Mouse (Mus musculus) left cerebral cortex, adult 9 months (tissue): ENCODE measurements at regions not wholly inside any gene's neighbourhood (a gene's known extent, or its start where the extent isn't known, plus 50 kb on each side); places are given as distances from the start of the nearest gene placed in this dataset.
"Not testable (repeated sequence)": the region's sequence is repeated elsewhere in the genome, so short reads cannot be mapped to it uniquely, and the experiment has no call there.

Experiments
- DNase-seq, 2 experiments: peaks; one replicate each; pipeline ENCODE4 v3.0.0; 2022; ENCODE audit warnings: low spot score in 2 of 2

DNA sequence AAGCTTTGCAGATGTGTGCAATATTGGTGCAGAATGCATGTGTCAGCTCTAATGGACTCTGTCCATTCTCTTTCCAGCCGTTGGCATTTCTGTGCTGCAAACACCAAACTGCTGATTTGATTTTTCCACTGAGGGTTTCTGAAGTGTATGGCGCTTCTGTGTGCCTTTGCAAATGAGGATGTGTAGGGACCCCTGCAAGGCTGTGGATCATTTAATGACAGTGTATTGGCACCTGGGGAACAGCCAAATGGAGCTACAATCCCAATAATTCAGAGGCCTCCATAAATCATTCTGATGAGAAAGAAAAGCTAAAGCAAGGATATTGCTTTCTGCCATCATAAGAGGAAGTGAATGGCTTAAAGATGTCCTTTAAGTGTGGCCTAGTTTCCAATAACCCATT, 305.9 kb upstream of the Pkdcc start:
- no peak for DNase-seq

DNA sequence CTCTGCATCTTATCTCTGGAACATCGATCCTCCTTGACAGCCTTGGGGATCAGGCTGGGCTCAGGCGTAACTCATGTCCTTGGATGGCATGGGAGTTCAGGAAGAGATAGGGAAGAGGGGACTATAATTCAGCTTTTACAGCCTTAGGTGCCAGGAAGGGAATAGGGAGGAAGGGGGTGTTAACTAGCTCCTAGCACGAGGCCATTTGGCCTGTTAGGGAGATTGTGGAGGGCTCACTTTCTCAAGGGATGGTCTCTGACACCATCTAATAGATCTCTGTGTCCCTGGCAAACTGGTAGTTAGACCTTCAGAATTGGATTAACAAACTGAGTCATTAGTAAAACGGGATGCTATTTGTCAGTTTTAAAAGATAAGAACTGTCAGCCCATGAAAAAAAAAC, 292.1 kb upstream of the Pkdcc start:
- DNase-seq: not testable (repeated sequence)

DNA sequence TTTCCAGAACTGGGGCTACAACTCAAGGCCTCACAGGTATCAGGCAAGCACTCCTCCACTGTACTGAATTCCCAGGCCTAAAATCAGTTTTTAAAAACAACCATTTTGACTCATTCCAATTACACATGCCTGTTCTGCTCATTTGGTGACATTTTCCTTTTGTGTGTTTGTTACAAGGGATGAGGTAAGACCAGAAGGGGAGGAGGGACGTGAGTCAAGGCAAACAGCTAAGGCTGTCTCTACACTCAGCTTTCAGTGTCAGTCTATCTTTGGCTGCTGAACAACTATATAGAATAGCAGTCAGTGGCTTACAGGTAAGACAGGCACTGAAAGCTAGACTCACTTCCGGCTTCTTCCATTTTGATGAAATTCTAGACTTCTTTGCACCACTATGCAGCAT, 289.3 kb upstream of the Pkdcc start:
- DNase-seq: no peak

DNA sequence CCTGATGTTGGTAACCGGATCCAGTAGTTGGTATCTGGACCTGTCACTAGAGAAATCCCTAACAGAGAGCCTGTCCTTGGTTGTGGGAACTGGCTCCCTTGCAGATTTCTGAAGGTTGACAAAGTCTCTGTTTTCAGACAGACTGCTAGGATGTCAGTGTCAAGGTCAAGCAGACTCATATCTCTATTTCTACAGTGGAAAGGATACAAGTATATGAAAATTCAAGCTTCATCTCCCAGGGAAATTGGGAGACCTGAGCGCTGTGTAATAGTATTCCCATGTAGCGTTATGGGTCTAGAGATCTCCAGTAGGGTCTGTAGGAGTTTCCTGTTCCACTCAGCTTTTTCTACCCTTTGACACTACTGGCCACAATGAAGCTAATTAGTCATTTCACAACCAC, 287.4 kb upstream of the Pkdcc start:
- no peak for DNase-seq

DNA sequence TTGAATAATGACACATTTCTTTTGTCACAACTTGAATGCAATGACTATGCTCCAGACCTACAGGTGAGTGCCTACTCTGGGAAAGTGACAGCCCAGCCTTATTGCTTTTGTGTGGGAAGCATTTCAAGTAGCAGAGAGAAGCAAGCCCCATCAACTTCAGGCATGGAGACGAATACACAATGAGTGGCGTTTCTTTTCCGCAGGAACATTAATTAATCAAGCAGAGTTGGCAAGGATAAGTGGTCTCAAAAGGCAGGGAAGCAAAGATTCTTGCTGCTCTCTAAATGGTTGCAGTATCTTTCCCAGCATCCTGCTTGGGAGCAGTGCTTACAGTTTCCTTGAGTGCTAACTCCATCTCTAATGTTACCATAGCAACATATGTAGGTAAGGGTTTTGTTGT, 285.6 kb upstream of the Pkdcc start:
- no peak for DNase-seq

DNA sequence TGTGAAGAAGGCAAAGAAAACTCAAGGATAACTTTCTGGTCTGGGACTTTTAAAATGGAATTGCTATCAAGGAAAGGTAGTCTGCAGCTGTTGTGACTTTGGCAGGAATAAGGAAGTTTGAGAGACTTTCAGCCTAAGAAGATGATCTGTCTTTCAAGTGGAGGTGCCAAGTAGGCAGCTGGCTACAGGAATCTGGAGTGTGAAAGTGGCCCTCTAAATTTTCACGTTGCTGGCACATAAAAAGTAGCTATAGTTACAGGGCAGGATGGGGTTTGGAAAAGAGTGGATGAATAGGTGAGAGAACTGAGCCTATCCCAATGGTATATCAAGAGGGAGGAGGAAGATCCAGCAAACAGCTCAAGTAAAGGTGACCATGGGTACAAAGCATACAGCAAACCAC, 284.4 kb upstream of the Pkdcc start:
- peak in 1 of 2 experiments; percentile 61 for DNase-seq

DNA sequence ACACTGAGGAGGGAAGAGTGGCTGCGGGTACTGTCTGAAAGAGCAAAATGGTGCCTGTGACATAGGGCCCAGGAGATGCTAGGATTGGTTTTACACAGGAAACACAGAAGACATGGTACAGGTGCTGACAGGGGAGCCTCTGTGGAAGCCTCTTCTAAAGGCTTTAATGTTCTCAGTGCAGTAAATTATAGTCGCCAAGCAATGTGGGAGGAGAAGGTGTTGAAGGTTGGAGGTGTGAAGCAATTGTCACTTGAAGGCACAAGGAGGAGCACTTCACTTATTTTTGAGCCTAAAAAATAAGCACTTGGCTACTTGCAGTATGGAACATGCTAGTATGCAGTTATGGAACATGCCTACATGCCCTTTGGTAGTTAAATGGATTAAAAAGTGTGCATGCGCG, 283.6 kb upstream of the Pkdcc start:
- DNase-seq: peak in 1 of 2 experiments; percentile 25

DNA sequence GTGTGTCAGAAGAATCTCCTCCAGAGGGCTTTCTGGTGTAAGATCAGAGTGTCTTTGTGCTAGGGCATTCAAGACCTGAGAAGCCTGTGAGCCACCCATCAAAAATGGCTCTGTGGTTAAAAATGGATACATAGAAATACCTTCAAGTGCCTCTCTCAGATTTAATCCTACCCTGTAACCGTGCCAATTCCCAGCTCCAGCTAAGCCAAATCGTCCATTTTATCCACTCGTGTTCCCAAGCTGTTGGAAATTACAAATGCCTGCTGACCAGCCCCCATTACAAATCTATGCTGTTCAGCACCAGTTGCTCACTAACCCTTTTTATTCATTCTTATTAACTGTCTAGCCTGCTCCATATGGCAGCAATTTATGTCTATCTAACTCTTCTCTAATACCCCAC, 278.3 kb upstream of the Pkdcc start:
- no peak for DNase-seq

DNA sequence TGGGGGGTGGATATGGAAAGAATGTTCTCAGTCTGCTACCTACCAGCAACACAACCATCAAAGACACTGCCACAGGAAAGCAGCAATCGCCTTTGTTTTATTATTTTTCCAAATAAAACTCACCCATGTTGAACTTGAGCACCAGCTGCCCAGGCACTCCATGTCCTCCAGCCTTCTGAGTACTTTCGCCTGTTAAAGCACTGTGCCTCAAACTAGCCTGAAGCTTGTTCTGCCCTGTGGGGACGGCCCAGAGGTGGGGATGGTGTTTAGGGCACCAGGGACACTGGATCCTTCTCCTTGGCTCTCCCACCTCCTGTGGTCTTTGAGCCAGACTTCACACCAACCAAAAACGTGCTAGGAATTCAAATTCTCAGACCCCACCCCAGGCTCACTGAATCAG, 269.0 kb upstream of the Pkdcc start:
- DNase-seq: no peak

DNA sequence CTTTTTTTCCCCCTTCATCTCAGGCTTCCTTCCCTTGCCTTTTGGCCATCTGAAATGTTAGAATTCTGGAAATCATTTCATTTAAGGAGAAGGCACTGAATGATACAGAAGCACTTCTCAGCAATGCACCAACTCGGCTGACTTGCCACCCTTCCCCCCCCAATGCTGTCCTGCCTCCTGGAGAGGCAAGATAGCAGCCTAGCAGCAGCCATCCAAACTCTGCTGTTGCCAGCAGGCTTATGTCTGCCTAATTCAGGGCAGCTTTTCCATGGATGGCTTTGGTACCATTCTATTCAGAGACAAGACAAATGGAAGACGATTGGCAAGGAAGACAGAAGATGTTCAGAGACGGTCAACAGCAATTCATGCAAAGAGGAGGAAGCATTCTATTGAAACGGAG, 265.3 kb upstream of the Pkdcc start:
- DNase-seq: no peak

DNA sequence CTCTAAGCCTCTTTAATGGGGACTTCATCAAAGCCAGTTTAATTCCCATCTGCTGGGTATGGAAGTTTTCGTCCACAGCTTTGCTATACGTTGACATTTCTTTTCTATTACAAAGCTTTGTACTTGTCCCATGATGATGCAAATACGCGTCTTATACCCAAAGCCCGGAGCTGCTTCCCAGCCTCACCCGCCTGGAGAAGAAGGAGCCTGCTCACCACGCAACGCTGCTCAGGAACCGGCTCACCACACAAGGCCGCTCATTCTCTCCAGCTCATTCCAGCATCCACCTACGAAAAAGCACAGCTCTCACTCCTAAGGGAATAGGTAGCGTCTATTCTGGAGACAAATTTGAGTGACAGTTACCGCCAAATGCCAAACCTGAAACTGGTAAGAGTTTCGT, 264.8 kb upstream of the Pkdcc start:
- no peak for DNase-seq

DNA sequence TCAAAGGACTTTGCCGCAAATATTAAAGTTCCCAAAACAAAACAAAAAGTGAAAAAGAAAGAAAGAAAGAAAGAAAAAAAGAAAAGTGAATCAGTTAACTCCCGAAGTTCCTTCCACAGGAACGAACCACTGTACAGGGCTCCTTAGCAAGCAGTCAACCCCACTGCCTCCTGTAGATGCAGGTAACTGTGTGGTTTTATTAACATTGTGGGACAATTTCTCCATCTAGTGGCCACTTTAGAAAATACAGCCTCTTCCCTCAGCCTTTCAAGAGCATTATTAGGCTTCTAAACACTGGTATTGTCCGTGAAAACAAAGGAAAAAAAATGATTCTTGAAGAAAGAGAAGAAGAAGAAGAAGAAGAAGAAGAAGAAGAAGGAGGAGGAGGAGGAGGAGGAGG, 257.7 kb upstream of the Pkdcc start:
- DNase-seq: peak in 1 of 2 experiments; percentile 47

DNA sequence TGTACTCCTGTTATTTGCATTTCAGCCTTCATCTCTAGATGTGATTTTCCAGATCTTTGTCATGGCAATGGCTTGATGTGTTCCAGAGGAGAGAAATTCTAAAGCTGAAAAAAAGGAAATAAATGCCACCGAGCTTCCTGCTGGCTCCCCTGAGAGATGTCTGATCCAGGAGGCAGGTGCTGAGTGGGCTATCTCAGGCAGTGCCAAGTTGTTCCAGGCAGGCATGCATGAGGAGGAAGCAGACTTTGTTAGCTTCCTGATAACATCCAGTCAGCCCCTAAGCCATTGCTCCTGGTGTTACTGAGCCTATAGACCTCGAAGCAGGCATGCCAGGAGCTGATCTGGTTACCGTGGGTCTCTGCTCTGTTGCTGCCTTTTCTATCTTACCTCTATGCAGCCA, 251.7 kb upstream of the Pkdcc start:
- peak in 1 of 2 experiments; percentile 12 for DNase-seq

DNA sequence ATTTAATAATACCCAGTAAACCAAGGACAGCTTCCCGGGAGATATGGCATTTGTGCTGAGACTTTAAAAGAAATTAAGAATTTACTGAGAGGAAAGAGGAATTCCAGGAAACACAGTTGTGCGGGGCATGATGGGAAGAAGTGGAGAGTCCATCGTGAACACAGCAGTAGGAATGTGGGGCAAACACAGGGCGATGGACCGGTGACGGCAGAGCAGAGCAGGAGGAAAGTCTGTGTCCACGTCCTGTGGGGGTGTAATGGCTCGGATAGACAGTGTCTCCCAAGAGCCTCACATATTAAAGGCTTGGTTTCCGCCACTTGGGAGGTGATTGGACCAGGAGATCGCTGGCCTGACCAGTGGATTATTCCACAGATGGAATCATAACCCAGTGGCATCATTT, 215.4 kb upstream of the Pkdcc start:
- DNase-seq: no peak

DNA sequence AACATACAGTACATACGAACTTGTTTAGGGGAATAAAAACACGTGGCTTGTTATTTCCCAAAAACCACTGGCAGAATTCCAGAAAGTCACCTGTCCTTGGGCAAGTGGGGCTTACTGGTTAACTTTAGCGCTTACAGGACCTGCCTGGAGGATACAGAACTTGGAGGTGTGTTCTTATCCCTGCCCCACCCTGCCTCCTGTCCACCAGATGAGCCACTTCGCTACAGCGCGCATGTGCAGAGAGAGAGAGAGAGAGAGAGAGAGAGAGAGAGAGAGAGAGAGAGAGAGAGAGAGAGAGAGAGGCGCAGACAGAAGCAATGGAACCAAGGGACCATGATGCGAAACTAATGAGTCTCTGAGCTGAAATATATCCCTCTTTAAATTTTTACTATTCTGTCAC, 214.7 kb upstream of the Pkdcc start:
- no peak for DNase-seq

DNA sequence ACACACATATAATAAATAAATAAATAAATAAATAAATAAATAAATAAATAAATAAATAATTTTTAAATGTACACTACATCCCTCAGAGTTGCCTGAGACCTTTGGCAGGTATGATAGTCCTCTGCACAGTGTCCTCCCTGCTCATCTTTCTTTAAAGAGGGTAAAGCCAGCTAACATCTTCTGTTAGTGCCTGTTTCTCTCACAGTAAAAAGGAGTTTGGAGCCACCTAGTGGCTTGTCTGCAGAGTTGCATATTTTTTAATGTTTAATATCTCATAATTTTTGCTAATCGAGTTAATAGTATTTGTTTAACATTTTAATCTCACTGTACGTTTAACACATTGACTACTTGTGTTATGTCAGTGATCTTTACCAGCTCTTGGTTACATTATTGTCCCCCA, 213.5 kb upstream of the Pkdcc start:
- no peak for DNase-seq

DNA sequence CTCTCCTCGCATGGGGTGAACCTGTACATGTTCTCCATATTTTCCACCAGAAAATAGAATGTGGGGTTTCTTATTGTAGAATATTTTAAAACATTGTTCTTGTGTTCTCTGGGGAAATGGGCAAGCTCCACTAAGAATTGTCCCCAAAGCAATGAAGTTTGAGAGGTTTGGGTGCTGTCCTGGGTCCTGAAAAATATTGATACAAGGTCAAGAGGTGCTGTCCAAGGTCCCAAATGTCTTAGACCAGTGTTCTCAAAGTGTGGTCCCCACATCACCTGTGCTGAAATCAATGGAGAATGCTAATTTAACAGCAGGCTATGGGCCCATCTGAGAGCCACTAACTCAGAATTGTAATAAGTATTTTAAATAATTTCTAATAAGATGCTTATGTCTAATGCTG, 204.2 kb upstream of the Pkdcc start:
- no peak for DNase-seq

DNA sequence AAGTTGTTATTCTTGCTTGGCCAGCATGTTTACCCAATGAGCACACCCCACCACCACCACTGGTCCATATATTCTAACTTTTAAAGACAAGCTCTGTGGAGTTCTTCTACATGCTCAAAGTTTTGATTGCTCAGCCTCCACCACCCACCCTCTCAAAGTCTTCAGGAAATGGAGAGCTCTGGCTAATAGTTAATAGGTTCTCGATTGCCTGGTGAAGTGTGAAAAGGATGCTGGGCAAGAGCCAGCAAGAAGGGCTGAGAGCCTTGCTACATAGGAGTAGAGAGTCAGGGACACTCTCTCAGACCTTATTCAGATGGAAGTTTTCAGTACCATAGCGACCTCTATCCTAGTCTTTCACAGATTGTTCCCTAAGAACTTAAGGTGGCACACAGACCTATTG, 199.4 kb upstream of the Pkdcc start:
- no peak for DNase-seq

DNA sequence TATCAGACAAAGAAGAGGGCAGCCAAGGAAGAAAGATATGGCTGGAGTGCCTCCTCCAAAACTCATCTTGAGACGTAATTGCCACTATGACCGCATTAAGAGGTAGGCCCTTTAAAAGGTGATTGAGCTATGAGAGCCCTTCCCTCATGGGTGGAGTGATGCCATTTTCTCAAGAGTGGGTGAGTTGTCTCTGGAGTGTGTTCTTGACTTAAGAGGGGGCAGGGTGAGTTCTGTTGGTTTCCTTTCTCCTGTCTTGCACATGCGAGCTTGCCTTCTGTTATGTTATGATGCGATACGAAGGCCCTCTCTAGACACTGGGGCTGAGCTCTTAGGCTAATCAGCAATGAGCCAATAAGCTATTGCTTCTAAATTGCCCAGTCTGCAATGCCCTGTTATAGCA, 198.2 kb upstream of the Pkdcc start:
- no peak for DNase-seq

DNA sequence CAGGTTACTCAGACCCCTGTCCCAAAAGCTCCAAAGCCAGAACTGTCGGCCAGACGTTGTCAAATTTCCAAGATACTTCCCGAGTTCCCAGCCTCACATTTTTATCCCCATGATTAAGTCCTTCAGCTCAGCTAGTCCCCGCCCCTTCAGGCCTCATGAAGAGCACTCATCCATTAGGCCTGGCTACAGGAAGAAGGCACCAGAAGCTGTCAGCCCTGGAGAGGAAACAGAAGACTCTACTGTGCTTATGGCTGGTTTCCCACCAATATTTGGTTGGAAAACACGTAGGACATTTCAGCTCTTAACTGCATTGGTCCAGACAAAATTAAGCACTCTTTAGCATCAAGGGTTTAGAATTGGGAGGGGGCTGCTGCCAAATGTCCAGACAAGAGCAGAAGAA, 195.8 kb upstream of the Pkdcc start:
- DNase-seq: no peak

DNA sequence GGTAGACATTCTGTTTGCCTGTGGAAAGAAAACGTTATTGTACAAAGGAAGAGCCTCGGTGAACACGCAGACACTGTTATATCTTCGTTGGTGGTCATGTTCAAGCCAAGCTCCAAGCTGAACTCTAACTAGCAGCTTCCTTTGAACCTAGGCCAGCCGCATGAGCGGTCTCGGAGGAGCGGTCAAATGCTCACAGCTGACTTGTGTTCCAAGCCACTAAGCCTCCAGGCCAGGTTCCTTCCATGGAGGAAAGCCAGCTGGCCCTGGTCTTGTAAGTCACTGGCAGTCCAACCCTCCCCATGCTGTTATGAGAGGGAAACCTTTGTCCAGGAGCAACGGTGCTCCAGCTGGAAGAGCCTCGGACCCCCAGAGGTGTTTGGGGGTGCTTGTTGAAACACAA, 194.5 kb upstream of the Pkdcc start:
- no peak for DNase-seq

DNA sequence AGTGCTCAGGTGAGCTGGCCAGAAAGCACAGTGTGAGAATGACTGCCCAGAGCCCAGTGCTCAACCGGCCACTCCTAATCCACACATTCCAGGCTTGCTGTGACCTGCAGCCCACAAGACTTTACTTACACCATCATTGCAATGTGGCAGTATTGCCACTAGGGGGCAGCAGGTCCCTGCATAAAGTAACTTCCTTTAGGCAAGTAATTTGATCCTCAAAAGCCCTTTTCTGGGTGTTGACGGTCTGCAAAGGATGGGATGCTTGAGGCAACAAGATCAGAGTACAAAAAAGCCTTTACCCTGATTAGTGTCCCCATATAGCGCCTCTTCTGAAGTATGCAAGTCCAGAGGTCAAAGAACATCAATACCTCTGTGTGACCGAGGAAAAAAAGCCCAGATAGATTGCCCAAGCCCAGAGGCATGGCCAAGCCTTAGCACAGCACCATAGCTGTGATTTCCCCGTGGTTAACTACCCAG, 189.7 kb upstream of the Pkdcc start:
- DNase-seq: peak in 1 of 2 experiments; percentile 85

DNA sequence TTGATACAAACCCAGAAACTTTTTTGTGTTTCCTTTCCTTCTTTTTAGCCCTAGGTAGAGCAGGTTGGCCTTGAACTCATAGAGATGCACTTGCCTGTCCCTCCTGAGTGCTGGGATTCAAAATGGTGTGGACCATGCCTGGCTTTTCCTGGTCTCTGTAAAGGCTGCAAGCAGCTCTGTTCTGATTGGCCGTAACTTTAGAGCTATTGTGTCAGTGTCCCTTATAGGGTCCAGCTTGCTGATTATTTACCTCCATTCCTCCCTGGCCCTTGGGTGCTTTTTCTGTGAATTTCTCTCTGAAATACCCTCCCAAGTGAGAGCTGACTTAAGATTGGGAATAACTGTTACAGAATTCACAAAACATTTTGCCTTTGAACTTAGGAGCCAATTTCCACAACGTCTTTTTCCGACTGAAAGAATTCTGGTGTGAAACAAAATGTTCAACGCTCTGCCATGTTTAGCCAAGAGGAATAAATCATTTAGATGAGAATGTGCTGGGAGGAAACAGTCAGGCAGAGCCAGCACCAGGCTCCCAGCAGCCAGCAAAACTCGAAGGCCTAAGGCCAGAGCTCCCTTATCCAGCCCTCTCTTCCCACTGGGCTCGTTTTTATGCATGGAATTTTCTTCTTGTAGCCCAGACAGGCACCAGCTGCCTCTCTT, 180.0 kb upstream of the Pkdcc start:
- no peak for DNase-seq

DNA sequence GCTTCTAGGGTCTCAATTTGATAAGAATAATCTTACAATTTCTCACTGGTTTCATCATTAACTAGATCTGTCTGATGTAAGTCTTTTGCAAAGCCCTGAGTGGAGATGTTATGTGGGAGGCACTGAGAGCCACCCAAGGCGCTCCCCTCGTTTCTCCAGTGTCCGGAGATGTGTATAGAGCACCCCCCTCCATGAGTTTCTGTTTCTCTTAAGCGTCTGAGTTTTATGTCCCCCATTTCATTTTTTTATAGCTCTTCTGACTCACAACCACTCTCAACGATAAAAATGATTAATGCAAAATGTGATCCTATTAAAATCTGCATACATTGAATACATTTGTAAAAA, 179.5 kb upstream of the Pkdcc start:
- no peak for DNase-seq
